Mouse (Mus musculus) liver, adult 2 months (tissue): ENCODE results near the gene Olfr1337. TPM values are rescaled to one million over a fixed set of nuclear protein-coding genes. Genes with fewer than 3 reads are reported as not detected.
"Not testable (repeated sequence)": the region's sequence is repeated elsewhere in the genome, so short reads cannot be mapped to it uniquely, and the experiment has no call there.

ENCODE experiments used
- DNase-seq: peaks from one replicate; pipeline ENCODE4 v3.0.0-alpha.2; 2011; ENCODE audit warnings: low read depth, low spot score; ENCODE audit errors: extremely low read depth
- H3K27ac ChIP-seq: fragments of 200-500 bp; replicated peaks from 2 replicates; pipeline ENCODE4 v1.5.1; 2012; ENCODE audit warnings: low read depth, mild to moderate bottlenecking, control low read depth, inconsistent platforms, low read length; ENCODE audit not compliant: insufficient read depth
- H3K27me3 ChIP-seq: fragments of 200-500 bp; 2 replicates; pipeline ENCODE4 v1.6.1; 2012; ENCODE audit warnings: mild to moderate bottlenecking, moderate library complexity, low read length, inconsistent platforms; ENCODE audit not compliant: control insufficient read depth, insufficient read depth
- H3K36me3 ChIP-seq: fragments of 200-500 bp; 2 replicates; pipeline ENCODE4 v1.6.1; 2012; ENCODE audit warnings: low read length, inconsistent platforms; ENCODE audit not compliant: control insufficient read depth, insufficient read depth
- H3K4me1 ChIP-seq: fragments of 200-500 bp; 2 replicates; pipeline ENCODE4 v1.6.1; 2011; ENCODE audit warnings: low read length; ENCODE audit not compliant: control insufficient read depth, insufficient read depth
- H3K4me3 ChIP-seq: fragments of 200-500 bp; 2 replicates; pipeline ENCODE4 v1.5.1; 2011; ENCODE audit warnings: low read depth, mild to moderate bottlenecking, control low read depth, low read length, moderate library complexity; ENCODE audit not compliant: insufficient read depth
- H3K79me2 ChIP-seq: fragments of 200-500 bp; 2 replicates; pipeline ENCODE4 v1.6.1; 2012; ENCODE audit warnings: inconsistent platforms, mild to moderate bottlenecking, low read length, moderate library complexity; ENCODE audit not compliant: control insufficient read depth, insufficient read depth
- H3K9ac ChIP-seq: fragments of 200-500 bp; 2 replicates; pipeline ENCODE4 v1.6.1; 2012; ENCODE audit warnings: low read depth, mild to moderate bottlenecking, control low read depth, inconsistent platforms, low read length
- CTCF ChIP-seq: fragments of 200-500 bp; IDR thresholded peaks from 2 replicates; pipeline ENCODE4 v1.5.1; 2011; ENCODE audit warnings: low read depth, low read length, control low read depth
- POLR2A ChIP-seq: fragments of 200-500 bp; IDR thresholded peaks from 2 replicates; pipeline ENCODE4 v1.6.1; 2011; ENCODE audit warnings: low read length, control low read depth; ENCODE audit not compliant: insufficient read depth; ENCODE audit errors: extremely low read depth
- WGBS: fragments of 180-500 bp; shearing (Covaris S2); methylation state at CpG from one replicate; pipeline ENCODE4 v1.1.7; 2018; 5-methylcytosine and 5-hydroxymethylcytosine counted together
- polyA plus RNA-seq: library from polyadenylated mRNA; depleted of rRNA; stranded (reverse); fragments of >200 nt; gene quantifications from 2 replicates; pipeline ENCODE4 v1.2.3, GENCODE M21; 2012; rRNA removed
- total RNA-seq: library from RNA; depleted of rRNA; stranded (reverse); fragments of >200 nt; gene quantifications from 2 replicates; pipeline ENCODE4 v1.2.3, GENCODE M21; 2014; rRNA removed

Gene Olfr1337
- total RNA-seq (not detected in 2 replicates), polyA plus RNA-seq (not detected in 2 replicates)

DNA sequence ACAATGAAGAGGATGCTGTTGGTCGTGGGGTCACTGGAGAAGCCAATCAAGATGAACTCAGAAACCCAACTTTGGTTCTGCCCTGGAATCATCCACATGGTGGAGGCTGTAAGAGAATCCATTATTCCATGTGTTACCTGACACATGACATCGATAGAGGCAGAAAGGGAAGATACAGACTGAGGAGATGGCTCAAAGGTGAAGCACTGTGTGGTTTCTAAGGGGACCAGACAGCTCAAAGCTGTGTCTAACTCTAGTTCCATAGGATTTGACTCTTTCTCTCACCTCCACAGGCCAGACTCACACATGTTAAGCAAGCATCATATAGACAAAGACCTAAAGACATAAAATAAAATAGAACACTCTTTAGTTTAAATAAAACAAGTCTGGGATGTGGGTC, at the start of gene Olfr1337:
Gene Olfr1337, minus strand, starts transcription at position 101 of the 400 bp plus-strand sequence.
- Histone ChIP-seq H3K27ac (no peak within 1 kb of the TSS), H3K27me3 (no peaks in the 10 kb centered on the region), H3K36me3 (no peaks in the 10 kb centered on the region), H3K9ac (no peak within 1 kb of the TSS), H3K4me1 (no peaks in the 10 kb centered on the region), H3K4me3 (no peak within 1 kb of the TSS), H3K79me2 (no peaks in the 10 kb centered on the region)
- no peak for DNase-seq
- 57% methylated on average over 2 of the region's 2 CpGs for WGBS
- TF ChIP-seq CTCF (no peak), POLR2A (no peak)

DNA sequence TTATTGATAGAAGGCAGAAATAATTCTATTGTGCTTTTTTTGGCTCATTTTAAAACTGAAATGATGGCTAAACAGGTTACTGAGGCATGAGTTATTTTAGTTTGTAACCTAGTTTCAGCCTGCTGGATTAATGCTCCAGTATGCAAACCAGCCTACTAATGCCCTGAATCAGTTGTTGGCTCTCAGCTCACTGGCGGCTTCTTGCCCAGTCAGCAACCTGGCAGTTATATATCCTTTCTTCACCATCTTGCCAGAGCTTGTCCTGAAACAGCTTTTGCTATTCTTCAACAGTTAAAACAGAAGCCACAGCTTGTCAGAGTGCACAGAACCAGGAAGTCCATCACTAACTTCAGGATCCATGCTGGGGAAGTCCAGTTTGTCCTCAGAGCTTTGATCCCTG, 36.5 kb upstream of the Olfr1337 start:
- H3K4me3 ChIP-seq, result no peak overlapping the region
- no peak for TF ChIP-seq POLR2A
- no peak for TF ChIP-seq CTCF
- DNase-seq, result no peak
- no peaks in the 10 kb centered on the region for H3K79me2 ChIP-seq
- H3K27ac ChIP-seq, result no peak overlapping the region
- 94% methylated on average over 1 of the region's 1 CpGs for WGBS
- no peaks in the 10 kb centered on the region for H3K27me3 ChIP-seq
- H3K9ac ChIP-seq, result no peak overlapping the region
- no peaks in the 10 kb centered on the region for H3K4me1 ChIP-seq
- H3K36me3 ChIP-seq, result no peaks in the 10 kb centered on the region

DNA sequence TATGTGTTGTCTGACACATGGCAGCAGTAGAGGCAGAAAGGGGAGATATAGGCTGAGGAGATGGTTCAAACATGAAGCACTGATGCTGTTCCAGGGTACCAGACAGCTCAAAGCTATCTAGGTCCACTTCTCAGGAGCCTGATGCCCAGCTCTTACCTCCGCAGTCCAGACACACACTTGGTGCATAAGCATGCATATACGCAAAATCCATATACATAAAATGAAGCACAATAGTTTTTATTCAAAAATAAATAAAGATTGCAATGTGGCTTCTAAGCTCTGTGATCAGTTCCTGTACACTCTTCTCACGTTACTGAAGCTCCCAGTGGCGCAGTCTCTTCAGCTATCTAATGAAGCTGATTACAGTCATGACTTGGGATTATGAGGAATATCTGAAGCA, 27.5 kb upstream of the Olfr1337 start, which contains the start of gene Olfr1335:
Gene Olfr1335, minus strand, starts transcription at position 101 of the 400 bp plus-strand sequence.
- no peaks in the 10 kb centered on the region for H3K4me1 ChIP-seq
- no peaks in the 10 kb centered on the region for H3K36me3 ChIP-seq
- H3K27ac ChIP-seq, result no peak within 1 kb of the TSS
- DNase-seq, result no peak
- H3K27me3 ChIP-seq, result no peaks in the 10 kb centered on the region
- no peaks in the 10 kb centered on the region for H3K79me2 ChIP-seq
- H3K4me3 ChIP-seq, result no peak within 1 kb of the TSS
- no peak for TF ChIP-seq POLR2A
- no peak for TF ChIP-seq CTCF
- no peak within 1 kb of the TSS for H3K9ac ChIP-seq
- 85% methylated on average over 4 of the region's 4 CpGs for WGBS

DNA sequence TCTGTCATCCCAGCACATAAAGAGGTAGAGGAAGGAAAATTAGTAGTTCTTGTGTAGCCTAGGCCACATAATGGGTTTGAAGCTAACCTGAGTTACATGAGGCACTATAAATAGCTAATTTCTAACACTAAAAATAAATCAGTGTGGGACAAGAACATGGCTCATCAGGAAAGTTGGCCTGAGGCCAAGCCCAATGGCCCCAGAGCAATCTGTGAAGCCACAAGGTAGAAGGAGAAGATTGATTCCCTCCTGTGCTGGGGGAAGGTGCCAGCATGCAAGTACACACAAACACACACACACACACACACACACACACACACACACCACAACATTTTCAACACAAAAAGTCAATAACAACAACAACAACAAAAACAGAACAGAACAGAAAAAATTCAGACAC, 10.4 kb upstream of the Olfr1337 start:
- DNase-seq, H3K4me1 ChIP-seq: not testable (repeated sequence)

DNA sequence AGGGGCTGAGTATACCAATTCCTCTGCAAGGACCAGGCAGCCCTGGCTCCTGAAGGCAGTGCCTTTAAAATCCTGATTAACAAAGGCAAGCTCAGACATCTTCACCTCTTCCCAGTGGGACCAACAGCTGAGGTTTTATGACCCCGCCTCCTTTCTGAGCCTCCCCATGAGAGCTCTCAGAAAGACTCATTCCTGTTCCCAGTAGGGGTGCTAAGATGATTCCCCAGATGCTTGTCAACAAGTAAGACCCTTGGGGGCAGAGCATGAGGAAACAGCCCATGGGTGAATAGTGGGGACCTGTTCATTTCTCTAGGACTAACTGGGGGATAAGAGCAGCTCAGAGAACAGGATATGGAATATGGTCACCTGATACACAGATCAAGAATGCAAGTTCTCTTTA, 23.7 kb downstream of the Olfr1337 start, which contains the start of gene Olfr1338:
Gene Olfr1338, minus strand, starts transcription at position 101 of the 400 bp plus-strand sequence.
- H3K9ac ChIP-seq, result no peak within 1 kb of the TSS
- H3K27me3 ChIP-seq, result no peaks in the 10 kb centered on the region
- no peaks in the 10 kb centered on the region for H3K36me3 ChIP-seq
- H3K79me2 ChIP-seq, result no peaks in the 10 kb centered on the region
- no peak within 1 kb of the TSS for H3K4me3 ChIP-seq
- no peaks in the 10 kb centered on the region for H3K4me1 ChIP-seq
- TF ChIP-seq POLR2A, result no peak
- no peak for DNase-seq
- 97% methylated on average over 1 of the region's 1 CpGs for WGBS
- no peak within 1 kb of the TSS for H3K27ac ChIP-seq

More for the DNA sequence above, 10.4 kb upstream of the Olfr1337 start:
- not testable (repeated sequence) for H3K79me2 ChIP-seq, H3K4me3 ChIP-seq, H3K27ac ChIP-seq, H3K27me3 ChIP-seq, H3K36me3 ChIP-seq, H3K9ac ChIP-seq

DNA sequence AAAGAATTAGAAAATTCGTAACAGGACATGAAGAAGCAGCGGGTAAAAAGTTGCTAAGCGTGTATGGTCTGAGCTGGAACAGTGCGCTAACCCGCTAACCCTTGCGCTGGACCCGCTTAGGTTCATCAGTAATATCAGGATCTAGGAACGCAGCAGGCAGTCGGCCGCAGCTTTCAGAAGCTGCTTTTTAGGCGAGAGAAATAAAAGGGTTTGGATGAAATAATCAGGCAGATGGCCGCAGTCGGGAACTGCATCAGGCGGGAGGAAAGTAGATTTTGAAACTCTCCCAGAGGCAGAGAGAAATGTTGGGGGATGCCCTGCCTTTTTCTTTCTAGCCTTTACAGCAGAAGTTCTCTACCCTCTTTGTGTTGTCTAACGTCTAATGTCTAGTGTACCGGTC, 40.5 kb downstream of the Olfr1337 start:
- Histone ChIP-seq H3K9ac (no peak overlapping the region), H3K27ac (no peak overlapping the region), H3K4me1 (no peaks in the 10 kb centered on the region), H3K36me3 (no peaks in the 10 kb centered on the region), H3K79me2 (no peaks in the 10 kb centered on the region), H3K27me3 (peaks cover 5% of the 10 kb centered on the region; the same call in 1 of the 2 replicates), H3K4me3 (no peak overlapping the region)
- TF ChIP-seq POLR2A (no peak), CTCF (no peak)
- 18% methylated on average over 16 of the region's 16 CpGs for WGBS
- DNase-seq, result no peak
